Mouse (Mus musculus) heart, embryonic 13.5 days (tissue): ENCODE measurements around the gene Fkbpl. TPM values are rescaled to one million over a fixed set of nuclear protein-coding genes. Genes with fewer than 3 reads are reported as not detected.

ENCODE experiments used
- ATAC-seq: fragments of 200-750 bp; cut with Nextera tagmentation; 2 replicates; pipeline ENCODE4 v1.8.0; 2017; ENCODE audit warnings: moderate TSS enrichment; ENCODE audit not compliant: insufficient number of reproducible peaks, low FRiP score, low TSS enrichment; ENCODE audit errors: extremely low read depth
- H3K27ac ChIP-seq: fragments of 300-500 bp; sonication (generic); replicated peaks from 2 replicates; pipeline ENCODE4 v1.5.1; 2015; ENCODE audit warnings: moderate library complexity, mild to moderate bottlenecking, inconsistent platforms
- H3K27me3 ChIP-seq: fragments of 300-500 bp; sonication (generic); replicated peaks from 2 replicates; pipeline ENCODE4 v1.6.1; 2015; ENCODE audit warnings: mild to moderate bottlenecking, inconsistent platforms
- H3K36me3 ChIP-seq: fragments of 300-500 bp; sonication (generic); 2 replicates; pipeline ENCODE4 v1.6.1; 2015; ENCODE audit warnings: mild to moderate bottlenecking, inconsistent platforms
- H3K4me1 ChIP-seq: fragments of 300-500 bp; sonication (generic); 2 replicates; pipeline ENCODE4 v1.6.1; 2015; ENCODE audit warnings: inconsistent platforms
- H3K4me2 ChIP-seq: fragments of 300-500 bp; sonication (generic); 2 replicates; pipeline ENCODE4 v1.6.1; 2015; ENCODE audit warnings: inconsistent platforms, mild to moderate bottlenecking, moderate library complexity
- H3K4me3 ChIP-seq: fragments of 300-500 bp; sonication (generic); 2 replicates; pipeline ENCODE4 v1.5.1; 2015; ENCODE audit warnings: moderate library complexity, mild to moderate bottlenecking, inconsistent platforms
- H3K9ac ChIP-seq: fragments of 300-500 bp; sonication (generic); 2 replicates; pipeline ENCODE4 v1.6.1; 2015; ENCODE audit warnings: inconsistent platforms, mild to moderate bottlenecking, moderate library complexity
- H3K9me3 ChIP-seq: fragments of 300-500 bp; sonication (generic); 2 replicates; pipeline ENCODE4 v1.6.1; 2016; ENCODE audit warnings: inconsistent platforms
- WGBS: fragments of 180-500 bp; shearing (Covaris S2); methylation state at CpG from one replicate; pipeline ENCODE4 v1.1.7; 2015; ENCODE audit warnings: mixed read lengths; 5-methylcytosine and 5-hydroxymethylcytosine counted together
- polyA plus RNA-seq: library from polyadenylated mRNA; unstranded; fragments of >200 nt; fragmentation: Nextera tagmentation; extraction: Ambion mirVana; gene quantifications from 2 replicates; pipeline ENCODE4 v1.2.1, GENCODE M21; 2015

Fkbpl gene
- polyA plus RNA-seq, 1 experiment from 2014 or later, result 10.4 TPM

DNA sequence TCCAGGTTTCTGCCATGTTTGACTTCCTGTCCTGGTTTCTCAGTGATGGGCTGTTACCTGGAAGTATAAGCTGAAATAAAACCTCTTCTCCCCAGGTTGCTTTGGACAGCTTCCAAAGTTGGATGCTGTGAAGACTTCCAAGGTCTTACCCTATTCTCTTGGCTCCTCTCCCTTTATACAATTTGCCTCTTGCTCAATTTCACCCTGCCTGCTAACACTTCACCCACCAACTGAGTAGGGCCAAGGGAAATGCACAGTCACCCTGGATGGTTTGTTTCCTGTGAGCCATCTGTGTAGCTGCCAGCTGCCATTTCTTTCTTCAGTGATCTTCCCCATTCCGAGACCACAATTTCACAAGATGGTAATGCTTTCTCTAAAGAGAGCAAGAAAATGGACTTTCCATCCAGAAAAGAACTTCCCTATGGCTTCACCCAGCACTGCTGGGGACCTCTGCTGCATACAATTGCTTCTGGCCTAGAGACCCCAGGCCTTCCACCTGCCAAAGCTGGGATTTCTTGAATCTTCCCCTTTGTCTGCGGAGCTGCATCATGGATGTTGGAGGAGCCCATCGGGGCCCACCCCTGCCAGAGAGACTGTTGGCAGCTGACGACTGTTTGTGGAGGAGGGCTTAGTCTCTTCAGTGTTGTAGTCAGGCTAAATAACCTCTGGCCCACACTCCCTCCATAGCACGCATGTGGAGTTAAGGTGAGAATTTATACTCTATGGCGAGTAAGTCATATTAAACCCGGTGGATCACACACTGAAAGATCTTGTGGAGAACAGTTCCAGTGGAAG is 4.9 kb upstream of the Fkbpl start:
- H3K4me1 ChIP-seq, result peaks cover 12% of the 10 kb centered on the region; the same call in 1 of the 2 replicates

DNA sequence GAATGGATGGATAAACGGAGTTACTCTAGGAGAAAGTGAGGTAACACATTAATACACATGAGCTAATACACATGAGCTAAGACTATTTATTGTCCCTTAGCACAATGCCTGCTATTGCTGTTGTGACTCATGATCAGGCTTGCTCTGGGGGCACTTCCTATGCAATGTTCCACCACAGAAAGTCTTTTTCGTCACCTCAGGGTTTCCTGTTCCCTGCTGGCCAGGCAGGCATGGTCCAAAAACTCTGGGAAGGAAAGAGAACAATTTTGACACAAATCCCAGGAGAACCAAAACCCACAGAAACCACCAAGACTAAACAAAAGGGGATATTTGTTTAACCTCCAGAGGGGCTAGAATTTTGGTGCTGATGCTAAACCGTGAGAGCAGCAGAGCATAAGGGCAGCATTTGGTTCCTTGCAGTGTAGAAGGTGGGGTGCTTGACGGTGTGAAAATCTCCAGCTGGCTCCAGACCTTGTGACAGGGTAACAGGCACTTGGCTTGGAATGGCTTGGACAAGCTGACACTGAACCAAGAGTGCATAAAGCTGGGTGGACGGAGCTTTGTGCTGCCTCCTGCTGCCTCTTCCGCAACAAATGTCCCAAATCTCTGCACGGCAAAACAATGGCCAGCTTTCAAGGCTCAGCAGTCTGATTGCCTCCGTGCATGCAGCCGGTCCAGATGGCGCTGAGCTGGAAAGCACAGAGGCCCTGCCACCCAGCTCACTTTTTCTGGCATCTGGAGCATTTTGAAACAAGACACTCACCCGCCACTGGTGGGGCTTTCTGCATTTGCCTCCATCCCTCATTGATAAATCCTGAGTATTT is 3.6 kb upstream of the Fkbpl start:
- Histone ChIP-seq H3K27ac (peak overlapping the region; percentile 79), H3K9ac (peak overlapping the region; percentile 62), H3K4me2 (peak overlapping the region; percentile 19), H3K27me3 (peaks cover 11% of the 10 kb centered on the region; the same call in 1 of the 2 replicates), H3K4me3 (no peak overlapping the region), H3K4me1 (peaks cover 23% of the 10 kb centered on the region), H3K9me3 (no peaks in the 10 kb centered on the region), H3K36me3 (no peaks in the 10 kb centered on the region)
- no peak for ATAC-seq
- 18% methylated on average over 11 of the region's 11 CpGs for WGBS

More for the DNA sequence above, 4.9 kb upstream of the Fkbpl start:
- Histone ChIP-seq H3K4me3 (no peak overlapping the region), H3K9me3 (no peaks in the 10 kb centered on the region), H3K4me2 (no peak overlapping the region), H3K9ac (no peak overlapping the region), H3K27me3 (peaks cover 19% of the 10 kb centered on the region), H3K36me3 (no peaks in the 10 kb centered on the region), H3K27ac (no peak overlapping the region)
- WGBS, result 79% methylated on average over 7 of the region's 7 CpGs
- ATAC-seq, result no peak

- Histone ChIP-seq H3K36me3 (no peaks in the 10 kb centered on the region), H3K4me1 (peaks cover 30% of the 10 kb centered on the region), H3K9me3 (no peaks in the 10 kb centered on the region), H3K27me3 (peaks cover 8% of the 10 kb centered on the region; the same call in 1 of the 2 replicates), H3K4me3 (no peak overlapping the region), H3K4me2 (no peak overlapping the region), H3K9ac (no peak overlapping the region), H3K27ac (peak overlapping the region; percentile 79; the same call in 1 of the 2 replicates)
- WGBS, result 66% methylated on average over 3 of the region's 3 CpGs
- no peak for ATAC-seq
Measured at GRCm38 (mm10) chr17:34641945-34642344, 2.6 kb upstream of the Fkbpl start.

GRCm38 (mm10) chr17:34643379-34643778 is 1.2 kb upstream of the Fkbpl start:
- H3K27ac ChIP-seq, result no peak overlapping the region
- no peak overlapping the region for H3K9ac ChIP-seq
- H3K36me3 ChIP-seq, result peaks cover under 1% of the 10 kb centered on the region; the same call in 1 of the 2 replicates
- H3K4me3 ChIP-seq, result no peak overlapping the region
- peaks cover 39% of the 10 kb centered on the region for H3K4me1 ChIP-seq
- H3K27me3 ChIP-seq, result no peaks in the 10 kb centered on the region
- WGBS, result 80% methylated on average over 4 of the region's 4 CpGs
- no peaks in the 10 kb centered on the region for H3K9me3 ChIP-seq
- no peak overlapping the region for H3K4me2 ChIP-seq
- ATAC-seq, result no peak

- no peak overlapping the region for H3K4me3 ChIP-seq
- H3K9me3 ChIP-seq, result no peaks in the 10 kb centered on the region
- 70% methylated on average over 10 of the region's 10 CpGs for WGBS
- peaks cover 6% of the 10 kb centered on the region for H3K36me3 ChIP-seq
- H3K9ac ChIP-seq, result no peak overlapping the region
- H3K27me3 ChIP-seq, result no peaks in the 10 kb centered on the region
- ATAC-seq, result no peak
- H3K27ac ChIP-seq, result no peak overlapping the region
- peaks cover 41% of the 10 kb centered on the region for H3K4me1 ChIP-seq
- H3K4me2 ChIP-seq, result peak overlapping the region; percentile 81; the same call in 1 of the 2 replicates
Measured at GRCm38 (mm10) chr17:34643944-34644343, 620 bp upstream of the Fkbpl start.

GRCm38 (mm10) chr17:34645256-34645829 is 779 bp downstream of the Fkbpl start:
- ATAC-seq, result no peak
- peaks cover 20% of the 10 kb centered on the region for H3K36me3 ChIP-seq
- peak overlapping the region; percentile 81 for H3K4me2 ChIP-seq
- no peaks in the 10 kb centered on the region for H3K9me3 ChIP-seq
- peak overlapping the region; percentile 87 for H3K9ac ChIP-seq
- peaks cover 40% of the 10 kb centered on the region for H3K4me1 ChIP-seq
- peak overlapping the region; percentile 69 for H3K4me3 ChIP-seq
- 36% methylated on average over 10 of the region's 10 CpGs for WGBS
- peak overlapping the region; percentile 86 for H3K27ac ChIP-seq
- H3K27me3 ChIP-seq, result no peaks in the 10 kb centered on the region

- peaks cover 34% of the 10 kb centered on the region for H3K4me1 ChIP-seq
- ATAC-seq, result no peak
- no peaks in the 10 kb centered on the region for H3K27me3 ChIP-seq
- peaks cover 26% of the 10 kb centered on the region for H3K36me3 ChIP-seq
- peak overlapping the region; percentile 99; the same call in 1 of the 2 replicates for H3K4me3 ChIP-seq
- H3K9ac ChIP-seq, result no peak overlapping the region
- H3K4me2 ChIP-seq, result peak overlapping the region; percentile 81
- H3K27ac ChIP-seq, result no peak overlapping the region
- WGBS, result 82% methylated on average over 30 of the region's 30 CpGs
- H3K9me3 ChIP-seq, result no peaks in the 10 kb centered on the region
Measured at GRCm38 (mm10) chr17:34645831-34646511, 1.4 kb downstream of the Fkbpl start.

DNA sequence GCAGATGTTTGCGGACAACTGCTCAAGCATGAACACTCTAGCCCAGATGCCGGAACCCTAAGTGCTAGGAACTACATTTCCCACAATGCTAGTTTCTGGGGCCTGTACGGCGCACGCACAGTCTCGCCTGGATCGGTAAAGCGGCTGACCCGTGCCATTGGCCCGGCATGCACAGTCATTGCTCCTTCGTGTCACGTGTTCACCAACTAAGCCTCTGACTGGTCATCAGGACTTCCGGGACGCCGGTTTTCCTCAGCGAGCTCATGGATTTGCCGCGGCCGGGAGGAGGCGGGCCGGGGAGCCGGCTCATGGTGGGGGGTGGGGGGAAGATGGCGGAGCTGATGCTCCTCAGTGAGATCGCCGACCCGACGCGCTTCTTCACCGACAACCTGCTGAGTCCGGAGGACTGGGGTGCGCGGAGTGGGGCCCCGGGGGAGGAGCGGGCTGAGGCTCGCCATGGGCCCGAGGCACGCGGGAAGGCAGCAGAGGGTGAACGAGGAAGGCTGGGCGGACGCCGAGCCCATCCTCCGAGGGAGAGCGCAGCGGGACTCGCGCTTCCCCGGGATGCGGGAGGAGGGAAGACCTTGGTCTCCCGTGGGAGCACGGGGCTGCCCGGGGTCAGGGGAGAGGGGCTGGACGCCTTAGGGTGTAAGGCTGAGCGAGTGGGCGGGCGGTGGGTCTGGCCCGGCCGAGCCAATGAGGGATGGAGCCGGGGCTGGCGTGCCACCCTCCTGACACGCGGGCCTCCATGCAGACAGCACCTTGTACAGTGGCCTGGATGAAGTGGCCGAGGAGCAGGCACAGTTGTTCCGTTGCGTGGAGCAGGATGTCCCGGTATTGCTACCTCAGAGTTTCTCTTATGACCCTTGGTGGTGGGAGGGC is 2.6 kb downstream of the Fkbpl start, which contains the start of gene Atf6b:
Atf6b (plus strand) TSS at position 241 of the 882 bp plus-strand sequence.
- Histone ChIP-seq H3K4me2 (peak within 1 kb of the TSS; percentile 81), H3K9me3 (no peaks in the 10 kb centered on the region), H3K36me3 (peaks cover 36% of the 10 kb centered on the region), H3K27ac (peak within 1 kb of the TSS; percentile 66), H3K27me3 (no peaks in the 10 kb centered on the region), H3K4me3 (peak within 1 kb of the TSS; percentile 99), H3K4me1 (peaks cover 29% of the 10 kb centered on the region), H3K9ac (peak within 1 kb of the TSS; percentile 93)
- WGBS, result 2% methylated on average over 66 of the region's 66 CpGs
- ATAC-seq, result peak; percentile 94

- H3K27me3 ChIP-seq, result no peaks in the 10 kb centered on the region
- 82% methylated on average over 16 of the region's 16 CpGs for WGBS
- peaks cover 48% of the 10 kb centered on the region for H3K36me3 ChIP-seq
- ATAC-seq, result no peak
- H3K4me3 ChIP-seq, result peak overlapping the region; percentile 99
- peaks cover 29% of the 10 kb centered on the region for H3K4me1 ChIP-seq
- H3K4me2 ChIP-seq, result peak overlapping the region; percentile 81
- peak overlapping the region; percentile 93 for H3K9ac ChIP-seq
- no peaks in the 10 kb centered on the region for H3K9me3 ChIP-seq
- no peak overlapping the region for H3K27ac ChIP-seq
Measured at GRCm38 (mm10) chr17:34648141-34648890, 3.8 kb downstream of the Fkbpl start.
